Mouse (Mus musculus): ENCODE results near the gene Gm42420. TPM values are rescaled to one million over a fixed set of nuclear protein-coding genes. Genes with fewer than 3 reads are reported as not detected.

Gm42420 gene
- total and polyA plus RNA-seq, 3 experiments, result 0.66 to 2.6 (median 2.1) TPM

DNA sequence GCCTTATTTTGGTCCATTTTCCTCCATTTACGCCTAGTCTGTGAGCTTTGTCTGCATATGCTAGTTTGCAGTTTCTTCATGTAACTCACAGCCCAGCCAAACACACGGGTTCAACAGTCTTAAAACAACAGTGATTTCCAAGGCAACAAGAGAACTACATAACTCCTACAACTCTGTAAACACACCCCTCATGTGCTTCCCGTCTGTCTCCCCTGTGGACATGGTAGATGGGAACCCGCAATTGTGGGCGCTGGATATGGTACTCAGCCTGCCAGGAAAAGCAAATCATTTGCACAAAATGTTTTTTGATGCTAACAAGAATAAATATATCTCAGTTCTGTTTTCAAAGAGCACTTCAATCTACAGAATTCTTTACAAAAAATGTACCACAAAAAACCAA lies 19.0 kb downstream of the Gm42420 start:
- in situ Hi-C loops (cut with MboI; ENCODE audit: low pct_ligation_motif_present, low pct_unique_long_range_greater_than_20kb, low sequenced_read_pairs), result no loop called here
- dilution Hi-C loops (cut with MboI; ENCODE audit: extremely low pct_ligation_motif_present, extremely low pct_unique_long_range_greater_than_20kb, low sequenced_read_pairs), result no loop called here

DNA sequence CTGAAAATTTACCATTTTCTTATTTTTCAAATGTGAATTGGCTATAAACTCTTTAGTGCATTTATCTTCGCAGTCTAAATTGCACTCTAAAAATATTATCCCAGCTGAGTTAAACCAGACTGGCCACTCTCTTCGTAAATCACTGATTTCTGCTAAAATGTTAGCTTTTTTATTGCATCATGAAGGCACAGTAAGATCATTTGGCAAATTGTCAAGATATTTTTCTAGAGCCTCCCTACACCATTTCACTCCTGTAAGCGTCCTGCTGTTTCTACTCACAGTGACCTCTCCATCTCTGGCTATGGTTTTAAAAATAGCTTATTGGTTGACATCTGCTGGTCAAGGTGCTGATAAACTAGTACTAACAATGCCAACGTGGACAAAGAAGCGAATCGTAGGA lies 20.5 kb downstream of the Gm42420 start:
- Histone ChIP-seq H3K27ac (ENCODE audit: insufficient read depth, low read depth) (no peak overlapping the region), H3K27me3 (replicated peaks) (no peaks in the 10 kb centered on the region), H3K79me2 (replicated peaks; ENCODE audit: control insufficient read depth, extremely low read depth, insufficient read depth, poor library complexity, severe bottlenecking) (no peaks in the 10 kb centered on the region), H3K4me2 (ENCODE audit: insufficient read depth, low read depth, poor library complexity, severe bottlenecking) (no peak overlapping the region), H3K36me3 (replicated peaks in 1 of 2; ENCODE audit: control insufficient read depth in 1 of 2, insufficient read depth in 1 of 2, low read length in 1 of 2) (peaks cover 20 to 61% of the 10 kb centered on the region in 2 experiments), H3K4me1 (ENCODE audit: control insufficient read depth in 1 of 2, insufficient read depth in 2 of 2) (peaks cover 0 to 7% of the 10 kb centered on the region in 2 experiments; a peak in 1 of 4 replicates), H3K4me3 (replicated peaks in 1 of 3; ENCODE audit: low read depth in 2 of 3, low read length in 2 of 3, poor library complexity in 1 of 3) (no peak overlapping the region), H3K9ac (ENCODE audit: insufficient read depth, low read depth) (no peak overlapping the region), H3K9me3 (replicated peaks; ENCODE audit: low read length) (no peaks in the 10 kb centered on the region)
- no peak for TF ChIP-seq MAFK (IDR thresholded peaks at IDR 0.05; ENCODE audit: insufficient replicate concordance, low read length)
- no peak for TF ChIP-seq ELF1 (IDR thresholded peaks at IDR 0.05; ENCODE audit: low read depth, low read length)
- TF ChIP-seq ZNF384 (IDR thresholded peaks at IDR 0.05; ENCODE audit: low read depth, low read length), result no peak
- no peak for TF ChIP-seq POLR2A (IDR thresholded peaks at IDR 0.05; ENCODE audit: low read depth, low read length)
- no peak for TF ChIP-seq ZMIZ1 (IDR thresholded peaks at IDR 0.05; ENCODE audit: low read depth, low read length)
- no peak for TF ChIP-seq ZKSCAN1 (IDR thresholded peaks at IDR 0.05; ENCODE audit: borderline replicate concordance, low read depth, low read length)
- TF ChIP-seq MAZ (IDR thresholded peaks at IDR 0.05; ENCODE audit: low read depth, low read length), result no peak
- no peak for TF ChIP-seq USF2 (conservative IDR thresholded peaks at IDR 0.05; ENCODE audit: low read depth, low read length)
- no peak for TF ChIP-seq BHLHE40 (IDR thresholded peaks at IDR 0.05; ENCODE audit: low read depth, low read length)
- TF ChIP-seq SIN3A (IDR thresholded peaks at IDR 0.05; ENCODE audit: low read length), result no peak
- TF ChIP-seq JUND (conservative IDR thresholded peaks at IDR 0.05; ENCODE audit: low read depth, low read length), result no peak
- TF ChIP-seq NRF1 (IDR thresholded peaks at IDR 0.05; ENCODE audit: low read depth, low read length), result no peak
- TF ChIP-seq SMC3 (IDR thresholded peaks at IDR 0.05; ENCODE audit: low read depth, low read length), result no peak
- TF ChIP-seq UBTF (IDR thresholded peaks at IDR 0.05; ENCODE audit: low read depth, low read length), result no peak
- no peak for TF ChIP-seq HCFC1 (IDR thresholded peaks at IDR 0.05; ENCODE audit: low read depth, low read length)
- no peak for TF ChIP-seq JUN (IDR thresholded peaks at IDR 0.05; ENCODE audit: insufficient read depth, low read depth, low read length)
- TF ChIP-seq CHD2 (IDR thresholded peaks at IDR 0.05; ENCODE audit: low read length), result no peak
- no peak for TF ChIP-seq USF1 (IDR thresholded peaks at IDR 0.05; ENCODE audit: low read depth, low read length)
- TF ChIP-seq PAX5 (IDR thresholded peaks at IDR 0.05; ENCODE audit: low read length), result no peak
- DNase-seq (ENCODE audit: extremely low read depth), result no peak
- in situ Hi-C loops (cut with MboI; ENCODE audit: low pct_ligation_motif_present, low pct_unique_long_range_greater_than_20kb, low sequenced_read_pairs), result no loop called here
- dilution Hi-C loops (cut with MboI; ENCODE audit: extremely low pct_ligation_motif_present, extremely low pct_unique_long_range_greater_than_20kb, low sequenced_read_pairs), result no loop called here

More for the DNA sequence above, 19.0 kb downstream of the Gm42420 start:
- Histone ChIP-seq H3K9ac (ENCODE audit: insufficient read depth, low read depth) (no peak overlapping the region), H3K4me2 (ENCODE audit: insufficient read depth, low read depth, poor library complexity, severe bottlenecking) (no peak overlapping the region), H3K4me3 (replicated peaks in 1 of 3; ENCODE audit: low read depth in 2 of 3, low read length in 2 of 3, poor library complexity in 1 of 3) (no peak overlapping the region), H3K27ac (ENCODE audit: insufficient read depth, low read depth) (no peak overlapping the region), H3K36me3 (replicated peaks in 1 of 2; ENCODE audit: control insufficient read depth in 1 of 2, insufficient read depth in 1 of 2, low read length in 1 of 2) (peaks cover 27 to 66% of the 10 kb centered on the region in 2 experiments), H3K9me3 (replicated peaks; ENCODE audit: low read length) (no peaks in the 10 kb centered on the region), H3K27me3 (replicated peaks) (no peaks in the 10 kb centered on the region), H3K4me1 (ENCODE audit: control insufficient read depth in 1 of 2, insufficient read depth in 2 of 2) (peaks cover 0 to 7% of the 10 kb centered on the region in 2 experiments; a peak in 1 of 4 replicates), H3K79me2 (replicated peaks; ENCODE audit: control insufficient read depth, extremely low read depth, insufficient read depth, poor library complexity, severe bottlenecking) (no peaks in the 10 kb centered on the region)
- TF ChIP-seq CHD2 (IDR thresholded peaks at IDR 0.05; ENCODE audit: low read length), result no peak
- no peak for TF ChIP-seq HCFC1 (IDR thresholded peaks at IDR 0.05; ENCODE audit: low read depth, low read length)
- no peak for TF ChIP-seq UBTF (IDR thresholded peaks at IDR 0.05; ENCODE audit: low read depth, low read length)
- no peak for TF ChIP-seq JUN (IDR thresholded peaks at IDR 0.05; ENCODE audit: insufficient read depth, low read depth, low read length)
- no peak for TF ChIP-seq JUND (conservative IDR thresholded peaks at IDR 0.05; ENCODE audit: low read depth, low read length)
- no peak for TF ChIP-seq SIN3A (IDR thresholded peaks at IDR 0.05; ENCODE audit: low read length)
- TF ChIP-seq MYC (IDR thresholded peaks at IDR 0.05; ENCODE audit: low read depth, low read length), result no peak
- TF ChIP-seq MXI1 (IDR thresholded peaks at IDR 0.05; ENCODE audit: low read depth, low read length), result no peak
- no peak for TF ChIP-seq NELFE (IDR thresholded peaks at IDR 0.05; ENCODE audit: low read depth, low read length)
- no peak for TF ChIP-seq POLR2AphosphoS2 (IDR thresholded peaks at IDR 0.05; ENCODE audit: low read depth, low read length)
- no peak for TF ChIP-seq PAX5 (IDR thresholded peaks at IDR 0.05; ENCODE audit: low read length)
- TF ChIP-seq IRF4 (IDR thresholded peaks at IDR 0.05; ENCODE audit: low read depth, low read length), result no peak
- no peak for TF ChIP-seq KAT2A (IDR thresholded peaks at IDR 0.05; ENCODE audit: insufficient replicate concordance, low read length)
- TF ChIP-seq USF1 (IDR thresholded peaks at IDR 0.05; ENCODE audit: low read depth, low read length), result no peak
- no peak for TF ChIP-seq POLR2A (IDR thresholded peaks at IDR 0.05; ENCODE audit: low read depth, low read length)
- TF ChIP-seq GABPA (IDR thresholded peaks at IDR 0.05; ENCODE audit: insufficient replicate concordance, low read depth, low read length), result no peak
- no peak for TF ChIP-seq MAZ (IDR thresholded peaks at IDR 0.05; ENCODE audit: low read depth, low read length)
- TF ChIP-seq ZNF384 (IDR thresholded peaks at IDR 0.05; ENCODE audit: low read depth, low read length), result no peak
- DNase-seq (ENCODE audit: extremely low read depth), result no peak
